Mouse (Mus musculus) frontal cortex, postnatal 10 days (tissue): Measurements from ENCODE around the gene Gm11756.
"Not testable (repeated sequence)": the region's sequence is repeated elsewhere in the genome, so short reads cannot be mapped to it uniquely, and the experiment has no call there.

Source experiments
- DNase-seq, 2 experiments: peaks; one replicate each; pipeline ENCODE4 v3.0.0; 2022; ENCODE audit warnings: low spot score in 2 of 2, mixed read lengths in 1 of 2

Gm11756 gene

DNA sequence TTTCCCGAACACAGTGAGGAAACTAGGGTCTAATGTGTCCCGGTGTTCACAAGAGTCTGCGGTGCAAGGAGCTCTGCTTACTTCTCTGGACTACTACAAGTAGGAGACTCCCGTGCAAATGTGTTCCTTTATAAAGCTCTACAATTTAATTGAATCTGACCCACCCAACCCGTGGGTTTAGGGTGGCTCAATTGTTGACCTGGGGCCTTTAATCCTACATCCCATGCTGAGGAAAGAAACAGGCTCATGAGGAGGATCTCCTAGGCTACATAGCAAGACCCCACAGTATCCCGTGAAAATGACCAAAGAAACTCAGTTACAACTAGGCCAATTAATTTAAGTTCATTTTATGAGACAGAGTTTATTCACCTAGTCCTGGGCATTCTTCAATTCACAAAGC, at the start of gene Gm11756:
Gene Gm11756 (minus strand): TSS at position 101 of the 400 bp plus-strand sequence.
- not testable (repeated sequence) for DNase-seq

DNA sequence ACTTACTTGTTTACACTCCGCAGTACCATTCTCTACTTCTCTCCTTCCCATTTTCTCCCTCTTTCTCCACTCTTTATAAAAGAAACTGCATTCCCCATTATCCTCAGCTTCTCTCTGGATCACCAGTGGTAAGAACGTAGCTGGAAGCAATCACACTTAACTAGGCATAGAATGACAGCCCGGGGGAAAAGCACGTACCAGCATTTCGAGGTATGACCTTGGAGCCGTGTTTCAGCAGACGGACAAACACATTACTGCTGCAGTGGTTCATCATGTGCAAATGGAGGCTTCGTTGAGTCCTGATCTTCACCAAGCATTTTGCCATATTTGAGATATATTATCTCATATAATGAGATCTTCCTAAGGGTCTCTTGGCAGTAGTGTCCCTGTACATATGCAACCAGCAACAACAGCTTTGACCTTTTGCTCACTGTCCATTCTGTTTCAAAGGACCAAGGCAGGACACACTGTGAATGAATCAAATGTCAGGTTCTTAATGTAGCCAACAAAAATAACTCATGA, 29.9 kb upstream of the Gm11756 start, which contains the start of gene 2310002L09Rik:
Gene 2310002L09Rik (minus strand): TSS at position 472 of the 522 bp plus-strand sequence.
- DNase-seq = no peak

DNA sequence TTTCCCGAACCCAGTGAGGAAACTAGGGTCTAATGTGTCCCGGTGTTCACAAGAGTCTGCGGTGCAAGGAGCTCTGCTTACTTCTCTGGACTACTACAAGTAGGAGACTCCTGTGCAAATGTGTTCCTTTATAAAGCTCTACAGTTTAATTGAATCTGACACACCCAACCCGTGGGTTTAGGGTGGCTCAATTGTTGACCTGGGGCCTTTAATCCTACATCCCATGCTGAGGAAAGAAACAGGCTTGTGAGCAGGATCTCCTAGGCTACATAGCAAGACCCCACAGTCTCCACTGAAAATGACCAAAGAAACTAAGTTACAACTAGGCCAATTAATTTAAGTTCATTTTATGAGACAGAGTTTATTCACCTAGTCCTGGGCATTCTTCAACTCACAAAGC, 14.7 kb downstream of the Gm11756 start, which contains the start of gene Gm13871:
Gene Gm13871 (minus strand): TSS at position 101 of the 400 bp plus-strand sequence.
- DNase-seq = not testable (repeated sequence)

DNA sequence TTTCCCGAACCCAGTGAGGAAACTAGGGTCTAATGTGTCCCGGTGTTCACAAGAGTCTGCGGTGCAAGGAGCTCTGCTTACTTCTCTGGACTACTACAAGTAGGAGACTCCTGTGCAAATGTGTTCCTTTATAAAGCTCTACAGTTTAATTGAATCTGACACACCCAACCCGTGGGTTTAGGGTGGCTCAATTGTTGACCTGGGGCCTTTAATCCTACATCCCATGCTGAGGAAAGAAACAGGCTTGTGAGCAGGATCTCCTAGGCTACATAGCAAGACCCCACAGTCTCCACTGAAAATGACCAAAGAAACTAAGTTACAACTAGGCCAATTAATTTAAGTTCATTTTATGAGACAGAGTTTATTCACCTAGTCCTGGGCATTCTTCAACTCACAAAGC, 29.5 kb downstream of the Gm11756 start, which contains the start of gene Gm11757:
Gene Gm11757 (minus strand): TSS at position 101 of the 400 bp plus-strand sequence.
- DNase-seq = not testable (repeated sequence)

DNA sequence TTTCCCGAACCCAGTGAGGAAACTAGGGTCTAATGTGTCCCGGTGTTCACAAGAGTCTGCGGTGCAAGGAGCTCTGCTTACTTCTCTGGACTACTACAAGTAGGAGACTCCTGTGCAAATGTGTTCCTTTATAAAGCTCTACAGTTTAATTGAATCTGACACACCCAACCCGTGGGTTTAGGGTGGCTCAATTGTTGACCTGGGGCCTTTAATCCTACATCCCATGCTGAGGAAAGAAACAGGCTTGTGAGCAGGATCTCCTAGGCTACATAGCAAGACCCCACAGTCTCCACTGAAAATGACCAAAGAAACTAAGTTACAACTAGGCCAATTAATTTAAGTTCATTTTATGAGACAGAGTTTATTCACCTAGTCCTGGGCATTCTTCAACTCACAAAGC, 44.4 kb downstream of the Gm11756 start, which contains the start of gene Gm11758:
Gene Gm11758 (minus strand): TSS at position 101 of the 400 bp plus-strand sequence.
- not testable (repeated sequence) for DNase-seq
